Mouse (Mus musculus) megakaryocyte, embryonic 14.5 days (primary cell): ENCODE data around the gene Shb.

Source experiments
- FLI1 ChIP-seq: IDR thresholded peaks from 2 replicates; pipeline ENCODE4 v1.6.1; 2012; ENCODE audit warnings: low read length, inconsistent platforms, mixed read lengths
- GATA1 ChIP-seq: IDR thresholded peaks from 3 replicates; pipeline ENCODE4 v1.6.1; 2012; ENCODE audit warnings: mixed read lengths, low read length, inconsistent platforms, borderline replicate concordance

DNA sequence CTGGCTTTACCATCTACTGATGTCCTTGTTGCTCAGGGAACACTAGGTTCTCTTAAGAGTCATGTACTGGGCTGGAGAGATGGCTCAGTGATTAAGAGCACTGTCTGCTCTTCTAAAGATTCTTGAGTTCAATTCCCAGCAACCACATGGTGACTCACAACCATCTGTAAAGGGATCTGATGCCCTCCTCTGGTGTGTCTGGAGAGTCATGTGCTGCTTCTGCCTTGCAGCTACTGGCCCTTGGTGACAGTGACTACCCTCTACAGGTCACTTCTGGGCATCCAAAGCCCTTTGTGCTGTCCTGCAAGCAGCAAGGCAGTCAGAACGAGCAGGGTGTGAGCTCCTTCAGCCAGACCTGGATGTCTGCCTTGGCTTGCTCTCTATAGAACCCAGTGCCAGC lies 90.5 kb downstream of the Shb start:
- TF ChIP-seq GATA1: no peak
- TF ChIP-seq FLI1: no peak
